Mouse (Mus musculus) heart, embryonic 10.5 days (tissue): Measurements from ENCODE around the gene Lrch3. TPM values are rescaled to one million over a fixed set of nuclear protein-coding genes. Genes with fewer than 3 reads are reported as not detected.

Experiments used
- DNase-seq: peaks from one replicate; pipeline ENCODE4 v3.0.0-alpha.2; 2017; ENCODE audit warnings: low spot score
- H3K27ac ChIP-seq: fragments of 300-500 bp; sonication (generic); 2 replicates; pipeline ENCODE4 v1.5.1; 2016; ENCODE audit warnings: mild to moderate bottlenecking
- H3K27me3 ChIP-seq: fragments of 300-500 bp; sonication (generic); 2 replicates; pipeline ENCODE4 v1.6.1; 2016; ENCODE audit warnings: mild to moderate bottlenecking; ENCODE audit not compliant: poor library complexity, insufficient read depth, severe bottlenecking
- H3K36me3 ChIP-seq: fragments of 300-500 bp; sonication (generic); 2 replicates; pipeline ENCODE4 v1.6.1; 2016; ENCODE audit warnings: mild to moderate bottlenecking, moderate library complexity
- H3K4me1 ChIP-seq: fragments of 300-500 bp; sonication (generic); 2 replicates; pipeline ENCODE4 v1.6.1; 2016; ENCODE audit warnings: mild to moderate bottlenecking
- H3K4me3 ChIP-seq: fragments of 300-500 bp; sonication (generic); 2 replicates; pipeline ENCODE4 v1.5.1; 2016; ENCODE audit warnings: mild to moderate bottlenecking, moderate library complexity
- H3K9me3 ChIP-seq: fragments of 300-500 bp; sonication (generic); 2 replicates; pipeline ENCODE4 v1.6.1; 2016; ENCODE audit warnings: mild to moderate bottlenecking, moderate library complexity
- WGBS: fragments of 180-500 bp; shearing (Covaris S2); methylation state at CpG from one replicate; pipeline ENCODE4 v1.1.7; 2016; 5-methylcytosine and 5-hydroxymethylcytosine counted together
- polyA plus RNA-seq: library from polyadenylated mRNA; unstranded; fragments of >200 nt; fragmentation: Nextera tagmentation; extraction: Ambion mirVana; gene quantifications from 2 replicates; pipeline ENCODE4 v1.2.1, GENCODE M21; 2016

Lrch3 gene
- polyA plus RNA-seq, 1 experiment from 2014 or later: 23.7 TPM

DNA sequence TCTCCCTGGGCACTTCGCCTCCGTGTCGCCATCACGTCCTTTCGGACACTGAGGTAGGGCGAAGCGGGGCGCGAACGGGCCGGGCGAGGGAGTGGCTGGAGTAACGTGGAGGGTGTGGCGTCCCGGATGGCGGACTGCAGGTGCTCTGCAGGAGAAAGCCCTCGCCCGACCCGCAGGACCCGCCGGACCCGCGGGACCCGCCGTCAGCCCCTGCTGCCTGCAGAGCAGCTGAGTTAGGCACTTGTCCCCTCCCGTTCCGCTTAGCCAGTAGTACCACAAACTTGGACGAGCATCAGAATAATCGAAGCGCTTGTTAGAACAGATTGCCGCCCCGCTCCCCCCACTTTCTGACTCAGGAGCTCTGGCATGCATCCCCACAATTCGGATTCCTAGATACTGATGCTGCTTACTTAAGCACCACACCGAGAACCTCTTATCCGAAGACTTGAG is 148.8 kb downstream of the Lrch3 start:
- DNase-seq: no peak
- Histone ChIP-seq H3K9me3 (no peaks in the 10 kb centered on the region), H3K27ac (peak overlapping the region; percentile 91), H3K4me1 (peaks cover 17% of the 10 kb centered on the region), H3K4me3 (peak overlapping the region; percentile 88), H3K27me3 (no peaks in the 10 kb centered on the region), H3K36me3 (peaks cover 40% of the 10 kb centered on the region)
- under 1% methylated on average over 35 of the region's 35 CpGs for WGBS

DNA sequence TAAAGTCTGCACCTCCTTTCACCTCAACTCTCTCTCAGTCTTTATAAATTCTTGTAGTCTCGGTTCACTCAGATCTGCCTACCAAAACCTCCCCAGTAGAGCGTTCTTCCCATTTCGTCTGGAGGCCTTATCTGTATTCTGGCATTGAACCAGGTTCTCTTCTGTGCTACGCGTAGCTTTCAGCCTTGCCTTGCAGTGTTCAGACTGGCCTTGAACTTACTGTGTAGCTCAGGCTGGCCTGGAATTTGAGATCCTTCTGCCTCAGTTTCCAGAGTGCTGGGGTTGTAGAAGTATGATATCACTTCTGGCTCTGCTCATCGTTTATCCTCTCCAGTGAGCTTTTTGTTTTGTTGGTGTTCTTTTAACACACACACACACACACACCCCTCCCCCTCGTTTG is 149.4 kb downstream of the Lrch3 start:
- H3K36me3 ChIP-seq: peaks cover 40% of the 10 kb centered on the region
- H3K27ac ChIP-seq: peak overlapping the region; percentile 91; the same call in 1 of the 2 replicates
- no peaks in the 10 kb centered on the region for H3K27me3 ChIP-seq
- 22% methylated on average over 7 of the region's 7 CpGs for WGBS
- peaks cover 11% of the 10 kb centered on the region for H3K4me1 ChIP-seq
- H3K4me3 ChIP-seq: peak overlapping the region; percentile 88
- DNase-seq: no peak
- H3K9me3 ChIP-seq: no peaks in the 10 kb centered on the region

DNA sequence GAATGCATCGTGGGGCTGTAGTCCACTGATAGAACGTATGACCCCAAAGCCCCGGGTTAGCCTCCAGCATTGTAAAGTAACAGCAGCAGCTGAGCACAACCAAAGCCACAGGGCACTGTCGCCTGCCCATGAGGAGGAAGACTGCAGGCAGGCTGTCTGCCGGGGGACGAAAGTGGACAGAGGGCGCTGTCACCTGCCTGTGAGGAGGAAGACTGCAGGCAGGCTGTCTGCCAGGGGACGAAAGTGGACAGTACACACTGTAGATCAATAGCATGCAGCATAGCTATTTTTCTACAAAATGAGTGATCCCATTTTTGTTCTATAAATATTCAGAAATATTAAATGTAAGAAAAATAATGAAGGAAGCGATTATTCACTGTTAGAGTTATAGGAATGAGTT is 150.7 kb downstream of the Lrch3 start:
- DNase-seq: no peak
- Histone ChIP-seq H3K4me3 (no peak overlapping the region), H3K27me3 (no peaks in the 10 kb centered on the region), H3K36me3 (peaks cover 36% of the 10 kb centered on the region), H3K4me1 (peaks cover 11% of the 10 kb centered on the region), H3K27ac (no peak overlapping the region), H3K9me3 (no peaks in the 10 kb centered on the region)
- 76% methylated on average over 9 of the region's 9 CpGs for WGBS

Other genes starting within 250 kb of the Lrch3 start
- 0.31 and 0.79 TPM in 2 replicates for gene Muc4, start 178.2 kb upstream of the Lrch3 start, polyA plus RNA-seq
- gene Muc20, start 116.7 kb upstream of the Lrch3 start, polyA plus RNA-seq: 0.07 and 0.19 TPM in 2 replicates
- gene Smbd1, start 103.6 kb upstream of the Lrch3 start, polyA plus RNA-seq: not detected in 2 replicates
- 122 and 149 TPM in 2 replicates for gene Fyttd1, start 36.6 kb upstream of the Lrch3 start, polyA plus RNA-seq
- gene Rubcn, start 36.3 kb upstream of the Lrch3 start, polyA plus RNA-seq: 23.5 and 34.5 TPM in 2 replicates
- gene Iqcg, start 142.1 kb downstream of the Lrch3 start, polyA plus RNA-seq: 1.8 and 2.4 TPM in 2 replicates
- 737 and 843 TPM in 2 replicates for gene Rpl35a, start 142.4 kb downstream of the Lrch3 start, polyA plus RNA-seq
- 3.0 and 3.3 TPM in 2 replicates for gene Lmln, start 148.4 kb downstream of the Lrch3 start, polyA plus RNA-seq